Mouse (Mus musculus): ENCODE data around the gene Hmcn2. TPM values are rescaled to one million over a fixed set of nuclear protein-coding genes. Genes with fewer than 3 reads are reported as not detected.

Gene Hmcn2
- polyA plus RNA-seq (2012; rRNA removed) = 14.2 and 26.8 TPM in 2 replicates

DNA sequence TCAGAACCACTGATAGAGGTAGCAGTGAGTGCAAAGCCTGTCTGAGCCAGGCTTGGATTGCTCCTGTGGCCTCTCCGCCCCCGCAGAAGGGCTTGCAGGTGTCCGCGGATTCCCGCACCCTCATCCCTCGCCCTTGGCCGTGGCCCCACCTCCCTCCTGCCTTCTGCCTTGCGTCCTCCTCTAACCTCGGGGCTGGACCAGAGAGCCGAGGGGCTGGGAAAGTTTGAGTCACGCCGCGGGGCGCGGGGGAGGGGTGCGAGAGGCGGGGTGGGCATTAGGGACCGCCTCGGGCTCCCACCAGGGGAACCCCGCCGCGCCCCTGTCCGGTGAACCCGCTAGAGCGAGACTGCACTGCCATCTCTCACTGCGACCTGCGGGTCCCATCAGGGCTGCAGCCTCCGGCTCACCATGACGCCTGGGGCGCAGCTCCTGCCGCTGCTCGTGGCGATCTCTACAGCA lies at the start of gene Hmcn2:
Hmcn2 (plus strand) TSS at position 409 of the 459 bp plus-strand sequence.
- DNase-seq (ENCODE audit: low read depth) = no peak

DNA sequence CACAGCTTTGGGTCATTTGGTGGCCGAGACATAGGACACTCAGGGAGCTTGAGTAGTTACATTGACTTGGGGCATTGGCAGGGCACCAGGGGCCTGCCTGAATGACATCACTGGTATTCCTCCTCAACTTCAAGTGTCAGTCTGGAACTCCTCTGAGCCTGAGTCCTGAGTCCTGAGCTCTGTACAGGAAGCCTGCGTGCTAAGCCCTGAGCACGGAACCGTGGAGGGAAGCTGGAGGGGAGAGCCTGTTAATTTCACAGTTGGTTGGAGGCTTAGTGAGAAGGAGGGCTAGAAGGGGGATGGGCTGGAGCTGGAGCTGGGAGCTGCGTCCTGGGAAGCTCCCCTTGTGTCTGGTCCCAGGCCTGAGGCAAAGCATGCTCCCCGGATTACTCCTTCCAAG lies 46.8 kb upstream of the Hmcn2 start:
- no peak for DNase-seq (ENCODE audit: low read depth)

DNA sequence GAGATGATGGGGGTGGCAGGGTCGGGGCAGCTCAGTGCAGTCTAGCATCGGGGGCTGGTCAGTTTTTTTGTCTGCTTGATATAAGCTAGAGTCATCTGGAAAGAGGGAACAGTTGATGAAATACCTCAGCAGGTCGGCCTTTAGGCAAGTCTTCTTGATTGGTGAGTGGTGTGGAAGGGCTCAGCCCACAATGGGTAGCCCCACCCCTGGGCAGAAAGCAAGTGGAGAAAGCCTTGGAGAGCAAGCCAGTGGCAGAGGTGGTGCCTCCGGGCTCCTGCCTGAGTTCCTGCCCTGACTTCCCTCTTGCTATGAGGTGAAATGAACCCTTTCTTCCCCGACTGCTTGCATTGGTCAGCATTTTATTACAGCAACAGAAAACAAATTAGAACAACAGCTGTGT lies 45.6 kb upstream of the Hmcn2 start:
- no peak for DNase-seq (ENCODE audit: low read depth)

DNA sequence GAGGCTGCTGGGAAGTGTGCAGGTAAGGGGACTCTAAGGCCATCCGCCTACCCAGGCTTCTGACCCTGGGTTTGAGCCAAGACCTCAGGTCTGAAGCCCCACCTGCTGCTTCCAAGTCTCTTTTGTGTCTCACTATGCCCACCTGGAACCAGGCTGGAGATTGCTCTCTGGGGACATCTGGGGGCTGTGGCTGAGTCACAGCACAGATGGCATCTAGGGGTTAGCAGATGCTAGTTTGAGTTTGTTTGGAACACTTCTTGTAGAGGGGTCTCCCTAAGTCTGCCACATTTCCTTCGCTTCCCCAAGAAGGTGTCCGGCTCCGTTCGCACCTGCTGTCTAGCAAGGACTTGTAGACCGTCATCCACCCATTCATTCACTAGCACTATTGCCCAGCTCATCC lies 45.0 kb upstream of the Hmcn2 start:
- DNase-seq (ENCODE audit: low read depth) = no peak

DNA sequence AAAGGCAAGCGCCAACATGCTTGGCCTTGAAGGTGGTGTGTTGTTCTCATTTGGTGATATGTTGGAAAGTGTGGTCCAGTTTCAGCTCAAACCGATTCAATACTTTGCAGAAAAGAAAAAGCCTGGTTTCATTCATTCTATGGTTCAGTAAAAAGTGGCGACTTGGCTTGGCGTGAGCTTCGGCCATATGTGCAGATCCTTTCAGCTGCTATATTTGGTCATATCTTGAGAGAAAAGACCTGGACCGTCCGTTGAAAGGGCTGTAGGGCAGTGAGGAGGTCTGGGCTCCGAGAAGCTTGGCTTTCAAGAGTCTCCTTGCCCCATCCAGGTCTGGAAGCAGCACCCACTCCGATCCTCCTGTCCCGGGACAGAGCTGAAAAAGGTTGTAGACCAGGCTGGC lies 44.4 kb upstream of the Hmcn2 start:
- no peak for DNase-seq (ENCODE audit: low read depth)

DNA sequence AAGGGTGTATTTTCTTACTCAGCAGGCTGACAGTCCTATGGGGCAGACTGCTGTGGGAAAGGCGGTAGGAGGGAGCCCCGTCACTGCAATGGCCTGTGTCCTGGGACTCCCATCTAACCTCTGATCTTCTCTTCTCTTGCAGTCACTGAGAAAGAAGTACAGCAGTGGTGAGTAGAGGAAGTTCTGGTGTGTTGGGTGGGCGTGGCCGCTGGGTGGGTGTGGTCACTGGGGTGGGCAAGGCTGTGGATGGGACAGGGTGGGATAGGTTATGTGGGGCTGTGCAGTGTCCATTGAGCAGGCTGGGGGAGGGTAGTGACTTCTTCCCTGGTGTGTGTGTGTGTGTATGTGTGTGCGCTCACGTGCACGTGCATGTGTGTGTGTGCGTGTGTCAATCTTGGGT lies 43.7 kb upstream of the Hmcn2 start:
- DNase-seq (ENCODE audit: low read depth) = no peak

DNA sequence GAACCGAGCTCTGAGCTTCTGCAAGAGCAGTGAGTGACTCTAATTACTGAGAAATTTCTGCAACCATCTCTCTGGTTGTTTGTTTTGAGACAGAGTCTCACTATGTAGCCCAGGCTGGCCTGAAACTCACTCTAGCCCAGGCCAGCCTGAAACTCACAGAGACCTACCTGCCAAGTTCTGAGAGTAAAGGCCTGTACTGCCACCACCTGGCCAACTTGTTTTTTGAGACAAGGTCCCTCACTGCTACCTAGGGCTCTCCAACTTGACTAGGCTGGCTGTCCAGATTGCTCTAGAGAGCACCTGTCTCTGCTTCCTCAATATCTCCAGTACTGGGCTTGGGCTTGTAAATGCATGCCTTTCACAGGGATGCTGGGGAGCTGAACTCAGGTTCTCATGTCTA lies 43.1 kb upstream of the Hmcn2 start:
- DNase-seq (ENCODE audit: low read depth) = no peak

DNA sequence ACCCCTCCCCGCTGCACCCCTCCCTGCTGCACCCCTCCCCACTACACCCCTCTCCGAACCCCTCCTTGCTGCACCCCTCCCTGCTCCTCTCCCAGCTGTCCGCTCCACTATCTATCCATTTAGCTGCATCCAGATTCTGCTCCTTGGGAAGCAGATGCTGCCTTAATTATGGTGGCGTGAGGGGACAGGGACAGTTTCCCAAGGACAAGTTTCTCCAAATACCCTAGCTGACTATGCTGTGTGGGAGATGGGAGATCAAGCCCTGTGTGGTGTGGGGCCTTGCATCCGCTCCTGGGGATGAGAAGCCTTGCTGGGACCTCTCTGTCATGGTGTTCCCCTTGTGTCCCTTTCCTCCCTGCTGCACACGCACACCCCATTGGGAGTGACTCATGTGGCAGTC lies 39.2 kb upstream of the Hmcn2 start:
- no peak for DNase-seq (ENCODE audit: low read depth)

DNA sequence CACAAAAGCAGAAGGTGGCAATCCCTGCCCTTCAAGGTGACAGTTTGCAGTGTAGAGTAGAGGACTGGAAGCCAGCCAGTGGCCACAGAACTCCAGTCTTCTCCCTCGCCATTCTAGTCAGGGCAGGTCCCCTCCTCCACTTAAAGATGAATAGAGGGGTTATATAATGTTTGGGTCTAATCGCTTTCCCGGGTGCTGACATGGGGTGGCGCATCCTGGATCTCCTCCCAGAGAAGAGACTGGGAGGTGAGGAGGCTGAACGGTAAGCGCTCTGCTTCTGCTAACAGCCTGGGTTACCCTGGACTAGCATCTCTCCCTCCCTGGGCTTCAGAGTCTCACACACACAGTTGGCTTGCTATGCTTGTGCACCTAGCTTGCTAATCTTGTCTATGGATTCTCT lies 36.4 kb upstream of the Hmcn2 start:
- no peak for DNase-seq (ENCODE audit: low read depth)

DNA sequence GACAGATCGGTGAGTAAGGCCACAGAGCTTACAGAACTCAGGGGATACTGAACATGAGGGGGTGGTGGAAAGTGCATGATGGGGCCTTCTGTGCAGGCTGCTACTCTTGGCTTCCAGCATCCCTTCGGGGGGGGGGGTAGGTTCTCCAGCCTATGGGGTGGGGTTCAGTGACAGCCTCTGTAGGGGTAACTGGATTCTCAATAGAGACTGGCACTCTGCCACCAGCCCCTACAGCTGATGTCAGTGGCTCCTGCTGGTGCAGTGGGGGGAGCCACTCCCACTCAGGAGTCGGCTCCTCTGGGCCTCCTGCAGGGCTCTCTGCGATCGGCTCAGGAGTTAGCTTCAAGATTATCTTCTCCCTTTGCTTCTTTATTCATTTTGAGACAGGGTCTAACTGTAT lies 35.7 kb upstream of the Hmcn2 start:
- DNase-seq (ENCODE audit: low read depth) = no peak

DNA sequence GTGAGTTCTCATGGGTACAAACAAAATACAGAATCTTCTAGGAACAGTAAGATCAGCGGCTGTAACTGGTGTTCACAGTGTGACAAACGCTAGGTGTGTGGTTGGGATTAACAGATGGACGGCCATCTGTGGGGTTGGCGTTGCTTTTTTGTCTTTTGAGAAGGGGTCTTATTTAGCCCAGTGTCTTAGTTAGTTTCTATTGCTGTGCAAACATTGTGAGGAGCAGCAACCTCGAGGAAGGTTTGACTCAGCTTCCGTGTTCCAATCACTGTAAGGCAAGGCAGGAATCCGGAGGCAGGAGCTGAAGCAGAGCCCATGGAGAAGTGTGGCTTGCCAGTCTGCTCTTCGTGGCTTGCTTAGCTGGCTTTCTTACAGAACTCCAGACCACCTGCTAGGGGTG lies 33.1 kb upstream of the Hmcn2 start:
- DNase-seq (ENCODE audit: low read depth) = no peak

DNA sequence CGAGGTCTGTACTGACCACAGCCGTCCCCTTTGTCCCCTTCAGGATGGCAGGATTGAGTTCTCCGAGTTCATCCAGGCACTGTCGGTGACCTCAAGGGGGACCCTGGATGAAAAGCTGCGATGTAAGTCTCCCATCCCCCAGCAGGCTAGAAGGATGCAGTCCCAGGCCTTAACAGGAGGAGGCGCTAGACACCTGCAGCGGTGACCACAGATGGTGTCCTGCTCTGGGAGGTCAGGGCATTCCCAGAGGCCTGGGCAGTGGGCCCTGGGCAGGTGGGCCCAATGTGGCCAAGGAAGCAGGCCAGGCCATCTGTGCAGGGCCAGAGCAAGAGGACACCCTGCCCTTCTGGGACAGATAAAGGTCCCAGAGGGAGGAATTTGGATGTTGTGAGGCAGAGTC lies 31.9 kb upstream of the Hmcn2 start:
- no peak for DNase-seq (ENCODE audit: low read depth)

DNA sequence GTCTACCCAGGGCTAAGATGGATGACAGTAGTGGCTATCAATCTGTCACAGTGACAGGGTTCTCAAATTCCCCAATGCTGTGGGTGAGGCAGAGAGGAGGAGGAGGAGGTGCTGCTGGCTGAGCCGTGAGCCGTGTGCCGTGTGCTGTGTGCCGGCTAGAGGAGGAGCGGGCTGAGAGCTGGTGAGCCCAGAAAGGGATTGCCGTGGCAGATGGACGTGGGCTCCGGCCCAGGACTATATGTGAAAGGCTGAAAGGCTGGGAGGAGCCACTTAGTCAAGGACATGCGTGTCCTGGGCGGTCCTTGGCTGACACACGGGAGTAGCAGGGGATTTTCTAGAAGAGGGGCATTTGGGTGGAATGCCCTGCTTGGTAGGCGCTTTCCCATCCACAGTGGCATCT lies 31.3 kb upstream of the Hmcn2 start:
- no peak for DNase-seq (ENCODE audit: low read depth)

DNA sequence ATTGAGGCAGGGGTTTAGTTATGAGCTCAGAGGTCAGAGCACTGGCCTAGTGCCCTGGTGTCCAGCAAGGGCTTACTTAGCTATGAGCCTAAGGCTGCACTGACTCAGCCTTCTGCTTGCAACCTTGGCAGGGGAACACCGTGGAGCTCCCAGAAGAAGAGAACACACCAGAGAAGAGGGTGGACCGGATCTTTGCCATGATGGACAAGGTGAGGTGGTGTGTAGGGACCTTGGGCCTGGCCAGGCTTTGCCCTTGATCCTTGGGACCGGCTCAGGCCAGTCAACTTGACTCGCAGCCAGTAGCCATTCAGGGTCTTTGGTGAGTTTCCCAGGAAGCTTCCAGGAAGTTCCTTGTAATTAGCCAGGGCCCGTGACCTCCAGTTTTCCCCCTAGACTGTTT lies 29.7 kb upstream of the Hmcn2 start:
- DNase-seq (ENCODE audit: low read depth) = no peak

DNA sequence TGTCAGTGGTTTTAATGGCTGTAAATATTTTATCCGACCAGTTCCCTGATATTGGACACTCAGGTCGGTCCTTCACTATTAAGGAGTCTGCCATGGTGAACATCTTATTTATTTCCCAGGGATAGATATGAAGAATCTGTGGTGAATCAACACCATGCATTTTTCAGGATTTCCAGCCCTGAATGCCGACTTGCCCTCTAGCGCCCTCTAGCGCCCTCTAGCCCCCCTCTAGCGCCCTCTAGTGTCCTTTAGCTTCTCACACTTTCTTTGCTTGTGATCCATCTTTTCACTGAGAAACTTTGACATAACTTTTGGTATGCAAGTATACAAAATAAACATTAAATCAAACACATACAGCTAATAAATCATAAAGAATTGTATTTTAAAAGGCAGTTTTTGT lies 22.8 kb upstream of the Hmcn2 start:
- DNase-seq (ENCODE audit: low read depth) = no peak

DNA sequence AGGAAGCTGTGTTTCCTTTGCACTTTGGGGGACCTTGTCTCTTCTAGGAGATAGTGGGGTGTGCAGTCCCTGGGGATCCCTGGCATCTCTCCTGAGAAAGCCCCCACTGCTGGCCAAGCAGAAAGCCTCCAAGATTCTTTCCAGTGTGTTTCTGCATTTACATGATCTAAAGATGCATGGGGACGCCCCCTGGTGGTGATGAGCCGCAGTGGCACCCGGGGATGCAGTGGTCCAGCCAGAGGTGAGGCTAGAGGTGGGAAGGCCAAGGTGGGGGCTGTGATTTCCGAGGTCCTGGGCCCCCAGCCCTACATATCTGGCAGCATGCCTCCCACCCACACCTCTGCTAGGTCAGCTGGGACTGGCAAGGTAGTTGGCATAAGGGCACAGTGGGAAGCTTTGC lies 19.2 kb upstream of the Hmcn2 start:
- no peak for DNase-seq (ENCODE audit: low read depth)

DNA sequence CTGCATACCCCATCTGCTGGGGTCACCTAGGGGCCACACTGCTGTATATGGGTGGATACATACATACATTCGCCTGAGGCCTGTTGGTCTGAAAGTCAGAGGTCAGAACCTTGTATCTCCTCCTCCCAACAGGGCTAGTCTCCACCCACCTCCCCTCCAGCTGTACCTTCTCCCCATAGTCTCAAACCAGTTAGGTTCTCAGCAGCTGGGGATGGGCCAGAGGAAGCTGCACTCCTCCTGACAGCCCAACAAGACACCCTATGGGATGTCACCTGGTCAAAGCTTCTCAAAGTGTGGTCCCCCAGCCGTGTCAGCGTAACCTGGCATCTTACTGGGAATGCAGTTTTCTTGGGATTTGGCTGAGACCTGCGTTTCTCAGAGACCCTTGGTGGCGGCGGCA lies 17.8 kb upstream of the Hmcn2 start:
- DNase-seq (ENCODE audit: low read depth) = no peak

DNA sequence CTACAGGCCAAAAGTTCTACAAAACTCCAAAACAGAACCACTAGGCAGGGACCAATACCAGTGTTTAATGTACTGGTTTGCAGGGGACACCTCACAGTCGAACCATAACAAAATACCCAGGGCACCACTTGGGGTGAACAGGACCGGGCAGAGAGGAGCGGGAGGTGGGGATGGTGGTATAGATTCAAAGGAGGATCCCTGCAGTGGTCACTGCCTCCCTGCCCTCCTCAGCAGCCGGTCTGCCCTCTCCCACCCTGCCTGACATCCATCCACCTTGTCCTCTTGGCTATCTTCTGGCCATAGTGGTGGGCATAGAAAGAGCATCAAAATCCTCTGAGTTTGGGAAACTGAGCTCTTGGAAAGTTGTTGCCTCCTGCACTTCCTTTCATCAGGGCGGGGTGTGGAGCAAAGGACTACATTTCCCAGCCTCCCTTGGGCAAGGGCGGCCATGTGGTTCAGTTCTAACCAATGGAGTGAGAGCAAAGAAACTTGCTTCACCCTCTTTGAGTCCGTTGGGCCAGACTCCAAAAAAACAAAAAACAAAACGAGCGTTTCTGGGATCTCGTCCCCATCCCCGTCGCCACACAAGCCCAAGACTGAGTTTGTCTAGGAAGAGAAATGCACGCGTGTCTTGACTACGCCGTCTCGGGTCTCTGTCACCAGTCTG lies 16.5 kb upstream of the Hmcn2 start:
- DNase-seq (ENCODE audit: low read depth) = peak; percentile 19

DNA sequence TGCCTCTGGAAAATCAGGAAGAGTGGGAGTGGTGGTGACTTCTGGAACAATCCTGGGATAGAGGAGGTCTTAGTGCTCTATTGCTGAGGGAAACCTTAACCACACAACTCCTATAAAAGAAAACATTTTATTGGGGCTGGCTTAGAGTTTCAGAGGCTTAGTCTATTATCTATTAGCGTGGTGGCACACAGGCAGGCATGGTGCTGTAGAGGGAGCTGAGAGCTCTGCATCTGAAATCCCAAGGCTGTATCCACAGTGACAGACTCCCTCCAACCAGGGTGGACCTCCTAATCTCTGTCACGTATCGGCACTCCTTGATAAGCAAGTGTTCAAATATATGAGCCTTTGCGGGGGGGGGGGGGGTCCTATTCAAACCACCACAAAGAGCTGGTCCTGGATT lies 15.4 kb upstream of the Hmcn2 start:
- no peak for DNase-seq (ENCODE audit: low read depth)

DNA sequence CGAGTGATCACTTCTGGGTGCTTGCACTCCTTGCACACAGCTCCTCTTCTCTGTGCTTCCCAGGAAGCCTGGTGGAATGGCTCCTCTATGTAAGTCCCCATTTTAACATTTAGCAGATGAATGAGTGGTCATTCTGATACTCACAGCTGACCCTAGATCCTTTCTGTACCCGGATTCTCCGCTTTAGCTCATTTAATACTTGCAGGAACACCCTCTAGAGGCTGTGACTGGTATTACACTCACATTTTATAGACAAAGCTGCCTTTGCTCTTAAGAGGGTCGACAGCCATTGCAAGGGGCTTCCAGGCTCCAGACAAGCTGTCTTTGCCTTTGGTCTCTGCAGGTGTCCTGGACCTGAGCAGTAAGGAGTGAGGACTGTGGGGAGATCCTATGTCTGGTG lies 14.9 kb upstream of the Hmcn2 start:
- DNase-seq (ENCODE audit: low read depth) = no peak

DNA sequence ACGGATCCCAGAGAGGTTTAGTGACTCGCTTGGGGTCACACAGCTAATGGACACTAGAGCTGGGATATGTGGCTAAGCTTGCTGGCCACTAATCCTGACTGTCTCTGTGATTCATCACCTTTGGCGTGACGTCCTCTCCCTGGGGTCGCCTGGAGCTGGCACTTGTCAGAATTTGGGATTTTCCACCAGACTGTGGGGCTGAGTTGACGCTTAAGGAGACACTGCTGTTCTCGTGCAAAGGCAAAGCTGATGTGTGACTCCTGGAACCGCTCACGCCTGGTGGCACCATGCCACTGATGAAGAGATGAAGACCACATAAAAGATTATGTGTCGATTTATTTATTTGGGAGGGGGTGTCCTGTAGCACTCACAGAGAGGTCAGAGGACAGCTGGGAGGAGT lies 14.2 kb upstream of the Hmcn2 start:
- DNase-seq (ENCODE audit: low read depth) = no peak

DNA sequence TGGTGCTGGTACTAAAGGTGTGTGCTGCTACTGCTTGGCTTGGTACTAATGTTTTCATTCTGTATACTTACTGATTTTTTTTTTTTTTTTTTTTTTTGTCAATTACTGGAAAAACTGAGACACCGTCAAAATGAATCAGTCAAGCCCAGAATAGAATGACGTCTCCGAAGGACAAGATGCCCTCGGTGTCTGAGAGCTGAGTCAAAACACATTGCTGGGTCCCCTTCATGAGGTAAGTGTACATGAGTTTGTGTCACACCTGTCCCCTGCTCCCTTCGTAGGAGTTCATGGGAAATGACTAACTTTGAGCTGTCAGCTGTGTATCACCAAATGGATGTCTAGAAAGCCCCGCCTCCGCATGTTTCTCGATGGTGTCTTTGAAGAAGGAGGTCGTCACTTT lies 11.0 kb upstream of the Hmcn2 start:
- no peak for DNase-seq (ENCODE audit: low read depth)

DNA sequence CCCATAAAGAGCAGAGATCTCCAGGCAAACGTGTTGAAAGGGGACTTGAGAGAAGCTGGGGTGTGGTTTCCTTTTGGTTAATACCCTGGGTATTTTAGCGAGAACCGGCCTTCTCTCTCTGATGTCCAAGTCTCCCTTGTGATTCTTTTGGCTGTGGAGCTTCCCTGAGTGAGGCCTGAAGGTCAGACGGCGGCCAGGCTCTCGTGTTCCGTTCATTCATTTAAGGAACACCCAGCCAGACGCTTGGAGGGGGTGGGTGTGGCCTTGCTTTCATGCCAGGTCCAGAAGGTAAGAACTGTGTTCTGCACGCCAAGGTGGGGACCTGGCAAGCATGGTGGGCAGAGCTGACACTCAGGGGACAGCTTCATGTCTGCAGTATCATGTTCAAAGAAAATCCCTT lies 10.0 kb upstream of the Hmcn2 start:
- no peak for DNase-seq (ENCODE audit: low read depth)

All from gonadal fat pad, adult 2 months (tissue).